Mouse (Mus musculus): ENCODE measurements at regions not wholly inside any gene's neighbourhood (a gene's known extent, or its start where the extent isn't known, plus 50 kb on each side); places are given as distances from the start of the nearest gene placed in this dataset.

DNA sequence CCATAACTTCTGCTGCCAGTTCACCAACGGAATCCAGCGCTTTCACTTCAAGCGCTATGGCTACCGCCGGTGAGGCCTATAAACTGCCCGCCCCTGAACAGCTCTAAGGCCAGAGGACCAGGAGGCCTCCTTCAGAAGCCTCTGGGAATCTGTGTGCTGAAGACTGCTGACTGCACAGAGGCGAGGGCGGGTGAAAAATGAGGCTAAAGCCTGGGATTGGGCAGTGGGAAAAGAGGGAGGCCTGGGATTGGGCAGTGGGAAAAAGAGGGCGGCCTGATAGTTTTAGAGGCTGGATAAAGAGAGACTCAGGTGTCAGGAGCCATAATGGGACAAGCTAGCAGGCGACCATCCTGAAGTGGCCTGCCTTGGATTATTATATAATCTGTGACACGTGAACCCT, 80.8 kb downstream of the Plekhb2 start:
- no peak for DNase-seq (ENCODE audit: low read depth, low spot score)

DNA sequence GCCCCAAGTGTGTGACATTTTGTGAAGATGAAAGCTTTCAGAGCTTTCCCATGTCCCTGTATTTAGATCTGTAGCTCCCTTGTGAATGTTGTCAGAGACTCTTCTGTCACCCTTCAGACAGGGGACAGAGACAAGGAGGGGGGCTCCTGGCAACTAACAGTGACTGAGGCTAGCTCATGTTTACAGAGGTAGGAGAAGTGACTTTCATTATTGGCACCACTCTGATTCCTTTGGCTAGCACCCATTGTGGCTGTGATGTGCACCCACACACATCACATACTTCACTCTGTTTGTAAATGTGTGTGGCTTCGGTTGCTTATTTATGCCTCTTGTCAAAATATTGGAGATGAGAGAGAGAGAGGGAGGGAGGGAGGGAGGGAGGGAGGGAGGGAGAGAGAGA, 93.4 kb downstream of the Plekhb2 start:
- DNase-seq (ENCODE audit: low read depth, low spot score): no peak

GRCm38 (mm10) chr1:34961633-34962507, 112.1 kb downstream of the Plekhb2 start:
- no peak for DNase-seq (ENCODE audit: low read depth, low spot score)

DNA sequence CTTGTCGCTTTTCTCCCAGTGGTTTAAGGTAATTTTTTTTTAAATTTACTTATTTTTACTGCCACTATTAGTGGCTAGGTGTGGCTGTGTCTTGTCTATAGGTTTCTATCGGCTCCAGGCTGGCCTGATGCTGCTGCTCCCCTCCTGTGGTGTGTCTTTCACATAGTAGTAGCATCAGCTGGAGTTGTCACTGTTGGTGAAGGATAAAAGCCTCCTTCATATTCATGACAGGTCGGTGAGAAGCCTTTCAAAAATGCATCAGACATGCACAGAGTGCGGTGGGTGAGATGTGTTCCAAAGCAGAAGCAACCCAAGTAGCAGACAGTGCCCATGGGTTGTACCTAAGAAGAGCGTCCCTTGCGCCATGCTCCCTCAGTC, 112.7 kb downstream of the Plekhb2 start:
- no peak for DNase-seq (ENCODE audit: low read depth, low spot score)

DNA sequence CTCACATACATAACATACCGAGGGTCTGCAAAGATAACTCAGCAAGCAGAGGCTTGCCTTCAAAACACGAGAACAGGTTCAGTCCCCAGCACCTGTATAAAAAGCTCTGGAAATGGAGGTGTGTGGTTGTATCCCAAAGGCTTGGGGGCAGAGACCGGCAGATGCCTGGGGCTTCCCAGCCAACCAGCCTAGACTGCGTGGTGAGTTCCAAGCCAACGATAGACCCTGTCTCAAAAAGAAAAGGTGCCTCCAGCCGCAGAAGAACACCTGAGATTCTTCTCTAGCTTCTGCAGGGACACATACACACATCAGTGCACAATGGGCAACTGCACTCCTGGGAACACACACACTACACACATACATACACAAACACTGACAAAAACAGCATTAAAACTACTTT, 125.0 kb downstream of the Plekhb2 start:
- DNase-seq (ENCODE audit: low read depth, low spot score): no peak

- DNase-seq (ENCODE audit: low read depth, low spot score): no peak
Measured at GRCm38 (mm10) chr1:34978156-34978555, 128.4 kb downstream of the Plekhb2 start.

DNA sequence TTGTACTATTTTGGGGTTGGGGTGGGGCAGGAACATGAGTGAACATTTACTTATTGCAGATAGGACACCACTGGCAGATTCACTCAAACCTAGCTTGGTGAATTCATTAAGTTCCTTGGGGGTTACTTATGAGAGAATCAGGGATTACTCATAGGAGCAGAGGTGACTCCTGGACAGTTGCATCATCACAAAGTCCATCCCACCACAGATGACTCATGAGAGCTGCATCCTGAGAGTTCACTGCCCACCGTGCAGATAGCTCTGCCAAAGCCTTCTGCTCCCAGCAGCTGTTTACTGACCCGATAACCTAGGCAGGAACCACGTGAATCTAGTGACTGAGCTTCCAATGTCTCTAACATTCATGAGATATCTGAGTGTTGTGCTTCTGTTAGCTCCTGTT, 129.6 kb downstream of the Plekhb2 start:
- DNase-seq (ENCODE audit: low read depth, low spot score): no peak

DNA sequence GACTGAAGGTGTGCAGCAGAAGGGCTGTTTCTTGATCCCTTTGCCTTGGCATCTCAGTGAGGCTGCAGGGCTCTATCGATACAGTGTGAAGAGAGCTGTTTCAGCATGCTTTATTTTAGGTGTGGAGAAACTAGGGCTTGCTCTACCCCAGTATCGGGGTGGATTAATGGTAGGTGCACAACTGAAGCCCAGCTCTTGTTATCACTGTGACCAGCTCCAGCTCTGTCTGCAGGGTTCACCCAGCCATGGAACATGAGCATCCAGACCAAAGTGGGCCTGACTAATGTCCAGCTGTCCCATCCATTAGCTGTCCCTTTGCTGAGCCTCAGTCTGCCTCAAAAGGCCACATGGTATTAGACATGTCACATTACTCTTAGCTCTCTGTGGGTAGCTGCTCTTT, 132.2 kb downstream of the Plekhb2 start:
- DNase-seq (ENCODE audit: low read depth, low spot score): no peak

DNA sequence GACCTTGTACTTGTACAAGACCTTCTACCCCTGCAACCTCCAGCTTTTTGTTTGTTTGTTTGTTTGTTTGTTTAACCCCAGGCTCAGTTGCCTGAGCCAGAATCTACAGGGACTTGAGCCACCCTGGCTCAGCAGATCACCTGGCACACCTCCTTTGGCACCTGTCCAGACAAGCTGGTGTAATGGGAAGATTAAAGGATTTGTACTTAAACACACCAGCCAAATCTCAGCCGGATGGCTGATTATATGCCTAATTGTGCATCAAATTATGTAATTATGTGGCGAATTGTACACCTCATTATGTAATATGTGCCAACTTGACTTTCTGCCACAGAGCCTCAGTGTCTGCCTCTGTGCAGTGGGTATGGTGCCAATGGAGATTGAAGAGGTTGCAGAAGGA, 133.2 kb downstream of the Plekhb2 start:
- no peak for DNase-seq (ENCODE audit: low read depth, low spot score)

- no peak for DNase-seq (ENCODE audit: low read depth, low spot score)
Measured at GRCm38 (mm10) chr1:34986861-34987260, 137.1 kb downstream of the Plekhb2 start.

- DNase-seq (ENCODE audit: low read depth, low spot score): no peak
Measured at GRCm38 (mm10) chr1:34987650-34988221, 138.0 kb downstream of the Plekhb2 start.

DNA sequence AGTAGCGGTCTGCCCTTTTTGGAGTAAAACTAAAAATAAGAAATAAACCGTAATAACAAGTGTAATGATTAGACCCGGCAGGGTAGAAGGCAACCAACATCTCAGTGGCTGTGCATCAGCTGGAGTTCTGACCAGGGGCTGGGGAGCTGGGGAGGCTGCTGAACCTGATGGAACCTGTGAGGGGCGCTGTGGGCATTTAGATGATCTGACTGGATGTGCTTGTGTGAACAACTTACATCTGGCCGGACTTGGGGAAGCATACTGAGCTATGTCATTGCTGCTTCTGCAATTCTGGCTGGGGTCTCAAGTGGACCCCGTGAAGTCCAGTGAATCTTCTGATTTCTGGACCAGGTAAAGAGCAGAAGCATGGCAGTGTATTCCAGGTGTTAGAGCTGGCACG, 138.4 kb downstream of the Plekhb2 start:
- no peak for DNase-seq (ENCODE audit: low read depth, low spot score)

GRCm38 (mm10) chr1:35000801-35001200, 151.0 kb downstream of the Plekhb2 start:
- DNase-seq (ENCODE audit: low read depth, low spot score): no peak

DNA sequence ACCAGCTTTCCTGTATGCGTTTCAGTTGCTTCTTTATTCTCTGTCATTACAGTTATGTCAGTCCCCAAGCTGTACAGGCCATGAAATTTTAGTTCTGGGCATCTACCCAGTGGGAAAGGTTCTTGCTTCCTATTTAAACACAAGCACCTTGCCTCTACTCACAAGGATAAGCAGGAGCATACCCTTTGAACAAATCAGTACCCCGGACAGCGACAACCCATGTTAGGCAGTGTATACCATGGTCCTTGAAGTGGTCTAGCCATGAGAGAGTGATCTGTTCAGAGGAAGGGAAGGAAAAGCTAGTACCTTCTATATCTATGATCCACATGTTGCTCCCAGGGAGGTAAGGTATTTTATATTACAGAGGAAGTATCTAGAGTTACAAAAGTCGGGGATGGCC, 167.7 kb downstream of the Plekhb2 start:
- peak; percentile 86 for DNase-seq (ENCODE audit: low read depth, low spot score)

DNA sequence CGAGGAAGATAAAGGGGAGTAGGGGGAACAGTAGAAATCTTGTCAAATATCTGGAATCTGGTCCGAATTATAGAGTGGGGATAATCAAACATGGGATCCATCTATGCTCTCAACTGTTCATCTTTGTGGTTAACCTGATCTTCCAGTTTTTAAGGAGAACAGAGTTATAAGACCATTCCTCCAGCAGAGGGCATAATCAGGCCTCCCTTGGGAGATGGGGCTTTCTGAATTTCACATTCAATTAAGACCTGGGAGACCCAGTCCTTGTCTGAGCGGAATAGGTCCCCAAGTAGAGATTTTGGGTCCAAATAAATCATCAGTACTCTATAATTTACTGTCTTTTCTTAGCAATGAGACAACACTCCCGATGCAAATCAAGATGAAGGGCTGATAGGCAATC, 182.8 kb downstream of the Plekhb2 start:
- DNase-seq (ENCODE audit: low read depth, low spot score): no peak

DNA sequence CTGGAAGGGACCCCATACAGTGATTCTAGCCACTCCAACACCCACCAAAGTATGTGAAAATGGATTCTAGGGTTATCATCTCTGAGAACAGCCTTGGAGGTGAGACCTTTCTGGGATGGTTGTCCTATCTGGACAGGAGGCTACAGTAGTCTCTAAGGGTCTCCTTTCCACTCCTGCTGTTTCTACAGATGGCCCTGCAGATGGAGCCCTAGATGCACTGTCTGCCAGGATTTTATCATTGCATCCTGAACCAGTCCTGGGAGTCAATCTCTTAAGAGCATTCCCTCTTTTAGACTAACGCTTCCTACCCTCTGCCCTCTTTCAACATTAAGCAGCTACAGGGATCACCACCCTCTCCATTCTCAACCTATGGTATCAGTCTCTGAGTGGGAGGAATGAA, 223.0 kb downstream of the Plekhb2 start:
- no peak for DNase-seq (ENCODE audit: low read depth, low spot score)

DNA sequence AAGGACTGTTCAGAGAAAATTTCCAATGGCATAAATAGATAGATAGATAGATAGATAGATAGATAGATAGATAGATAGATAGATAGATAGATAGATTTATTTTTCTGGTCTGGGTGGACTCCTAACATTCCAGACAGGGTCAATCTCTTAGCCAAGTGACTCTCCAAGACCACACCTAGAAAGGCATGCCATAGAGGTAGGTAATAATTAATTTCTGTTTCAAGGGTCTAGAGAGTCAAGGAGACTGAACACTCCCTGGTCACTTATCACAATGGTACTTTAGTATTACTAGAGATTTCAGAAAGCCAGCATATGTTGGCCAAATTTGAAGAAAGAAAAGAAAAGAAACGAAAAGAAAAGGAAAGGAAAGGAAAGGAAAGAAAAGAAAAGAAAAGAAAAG, 245.1 kb downstream of the Plekhb2 start:
- DNase-seq (ENCODE audit: low read depth, low spot score): no peak

- DNase-seq (ENCODE audit: low read depth, low spot score): no peak
Measured at GRCm38 (mm10) chr1:35095785-35096184, 246.0 kb downstream of the Plekhb2 start.

DNA sequence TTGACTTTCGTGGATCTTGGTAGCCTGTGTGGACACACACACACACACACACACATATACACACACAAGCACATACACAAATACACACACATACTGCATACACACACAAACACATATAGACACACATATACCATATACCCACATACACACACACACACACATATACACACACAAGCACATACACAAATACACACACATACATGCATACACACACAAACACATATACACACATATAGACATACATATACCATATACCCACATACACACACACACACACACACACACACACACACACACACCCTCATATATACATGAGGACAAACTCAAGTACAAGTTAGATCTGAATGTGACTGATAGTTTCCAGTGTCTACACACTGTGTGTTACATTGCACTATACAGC, 256.9 kb downstream of the Plekhb2 start:
- no peak for DNase-seq (ENCODE audit: low read depth, low spot score)

GRCm38 (mm10) chr1:35109801-35110200, 260.0 kb downstream of the Plekhb2 start:
- no peak for DNase-seq (ENCODE audit: low read depth, low spot score)

DNA sequence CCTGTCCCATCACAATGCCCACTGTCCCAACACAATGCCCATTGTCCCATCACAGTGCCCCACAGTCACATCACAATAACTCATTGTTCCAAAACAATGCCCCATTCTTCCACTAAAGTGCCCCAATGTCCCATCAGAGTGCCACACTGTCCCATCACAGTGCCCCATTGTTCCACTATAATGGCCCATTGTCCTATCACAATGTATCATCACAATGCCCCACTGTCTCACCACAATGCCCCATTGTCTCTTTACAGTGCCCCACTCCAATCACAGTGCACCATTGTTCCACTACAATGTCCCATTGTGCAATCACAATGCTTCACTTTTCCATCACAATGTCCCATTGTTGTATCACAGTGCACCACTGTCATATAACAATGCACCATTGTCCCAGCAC, 265.7 kb downstream of the Plekhb2 start:
- no peak for DNase-seq (ENCODE audit: low read depth, low spot score)

DNA sequence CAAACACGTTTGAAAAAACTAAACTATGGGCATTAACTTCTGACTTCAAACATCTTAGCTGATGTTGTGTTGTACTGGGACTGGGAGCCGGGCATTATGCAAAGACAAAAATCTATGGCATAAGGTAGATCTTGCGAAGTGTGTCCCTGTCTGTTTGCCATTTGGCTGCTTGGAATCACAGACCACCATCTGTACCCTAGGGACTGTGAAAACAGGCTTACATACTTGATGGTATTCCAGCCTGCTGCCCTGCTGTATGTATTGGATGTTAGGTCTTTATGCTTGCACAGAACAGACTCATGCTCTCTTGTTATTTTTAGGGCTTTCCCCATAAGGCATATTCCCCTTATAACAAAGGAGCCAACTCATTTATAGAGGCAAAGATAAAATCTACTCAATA, 288.1 kb downstream of the Plekhb2 start:
- no peak for DNase-seq (ENCODE audit: low read depth, low spot score)

DNA sequence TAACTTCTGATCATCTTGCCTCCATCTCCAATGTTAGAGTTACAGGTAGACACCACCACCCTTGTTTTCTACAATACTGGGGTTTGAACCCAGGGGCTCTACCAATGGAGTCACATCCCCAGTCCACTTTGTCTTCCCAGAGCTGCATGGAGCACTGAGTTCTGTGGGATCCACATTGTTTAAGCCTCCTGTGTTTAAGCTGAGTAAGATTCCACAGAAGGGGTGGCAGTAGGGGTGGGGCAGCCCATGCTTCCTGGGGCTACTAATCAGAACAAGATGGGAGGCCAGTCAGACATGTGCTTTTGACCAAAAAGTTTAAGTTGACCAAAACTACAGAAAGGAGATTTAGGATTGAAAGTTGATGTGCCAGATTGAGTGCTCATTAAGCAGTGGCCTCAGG, 299.3 kb downstream of the Plekhb2 start:
- no peak for DNase-seq (ENCODE audit: low read depth, low spot score)

GRCm38 (mm10) chr1:35162506-35162905, 312.7 kb downstream of the Plekhb2 start:
- no peak for DNase-seq (ENCODE audit: low read depth, low spot score)

Measured in forelimb bud, embryonic 11.5 days (tissue).